Mouse (Mus musculus): ENCODE data around the gene Pon3. TPM values are rescaled to one million over a fixed set of nuclear protein-coding genes. Genes with fewer than 3 reads are reported as not detected.
"Not testable (repeated sequence)": the region's sequence is repeated elsewhere in the genome, so short reads cannot be mapped to it uniquely, and the experiment has no call there.

Gene Pon3
- total and polyA plus RNA-seq, 3 experiments: 1.9 to 75.7 (median 48.5) TPM

DNA sequence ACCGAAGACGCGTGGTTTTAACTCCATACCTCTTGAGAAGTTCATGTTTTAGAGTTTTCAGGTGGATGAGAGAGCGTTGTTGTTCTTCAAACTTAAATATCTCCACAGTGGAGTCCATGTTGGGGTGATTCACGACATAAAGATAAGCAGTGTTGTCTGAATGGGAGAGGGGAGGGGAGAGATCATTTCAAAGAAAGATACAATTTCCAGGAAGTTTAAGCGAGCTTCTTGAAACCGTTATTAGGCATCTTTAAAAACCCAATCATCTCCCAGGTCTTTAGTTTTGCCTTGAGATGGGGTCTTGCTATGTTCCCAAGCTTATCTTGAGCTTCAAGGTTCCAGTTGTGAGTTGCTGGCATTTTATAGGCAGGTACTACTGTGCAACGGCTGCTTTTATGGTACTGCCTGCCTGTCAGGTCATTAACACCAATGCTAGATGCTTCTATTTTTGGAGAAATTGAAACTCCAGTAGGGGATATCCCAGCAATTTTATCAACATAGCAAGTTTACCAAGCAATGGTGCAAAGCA is 19.2 kb downstream of the Pon3 start:
- DNase-seq (ENCODE audit: low spot score): peak; percentile 60
- no peaks in the 10 kb centered on the region for H3K27me3 ChIP-seq (ENCODE audit: insufficient read depth, low read length)
- H3K9me3 ChIP-seq (replicated peaks): no peaks in the 10 kb centered on the region
- ATAC-seq (ENCODE audit: extremely low read depth, insufficient number of reproducible peaks, low FRiP score, poor library complexity, severe bottlenecking): peak; percentile 82
- H3K36me3 ChIP-seq (replicated peaks): peaks cover 33% of the 10 kb centered on the region
- H3K4me3 ChIP-seq (ENCODE audit: low read depth, low read length): peak overlapping the region; percentile 66
- H3K4me1 ChIP-seq (ENCODE audit: insufficient read depth, low read depth, low read length): peaks cover 39% of the 10 kb centered on the region
- TF ChIP-seq GATA1 (IDR thresholded peaks at IDR 0.05; ENCODE audit: borderline replicate concordance, low read length) (no peak), TAL1 (conservative IDR thresholded peaks at IDR 0.05; ENCODE audit: low read depth, low read length) (0 out of 2 replicates have a peak, but pooled peaks have one; percentile 17)

DNA sequence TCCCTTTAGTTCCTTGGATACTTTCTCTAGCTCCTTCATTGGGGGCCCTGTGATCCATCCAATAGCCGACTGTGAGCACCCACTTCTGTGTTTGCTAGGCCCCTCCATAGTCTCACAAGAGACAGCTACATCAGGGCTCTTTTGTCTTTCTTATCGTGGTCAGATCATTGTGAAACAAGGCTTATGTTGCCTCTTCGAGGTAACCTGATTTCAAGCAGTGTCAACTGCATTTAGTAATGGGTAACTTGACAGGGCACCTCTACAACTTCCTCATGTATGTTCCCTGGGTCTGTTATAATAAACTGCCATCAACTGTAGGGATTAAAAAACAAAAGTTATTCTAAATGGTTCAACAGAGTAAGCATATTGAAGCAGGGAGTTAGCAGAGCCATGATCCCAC is 21.5 kb downstream of the Pon3 start:
- no peaks in the 10 kb centered on the region for H3K27me3 ChIP-seq (ENCODE audit: insufficient read depth, low read length)
- peaks cover 39% of the 10 kb centered on the region for H3K4me1 ChIP-seq (ENCODE audit: insufficient read depth, low read depth, low read length)
- ATAC-seq (ENCODE audit: extremely low read depth, insufficient number of reproducible peaks, low FRiP score, poor library complexity, severe bottlenecking) (no peak), DNase-seq (ENCODE audit: low spot score) (no peak)
- no peak overlapping the region for H3K4me3 ChIP-seq (ENCODE audit: low read depth, low read length)
- H3K9me3 ChIP-seq (replicated peaks): no peaks in the 10 kb centered on the region
- peaks cover 36% of the 10 kb centered on the region for H3K36me3 ChIP-seq (replicated peaks)
- TF ChIP-seq TAL1 (conservative IDR thresholded peaks at IDR 0.05; ENCODE audit: low read depth, low read length) (no peak), CTCF (IDR thresholded peaks at IDR 0.05; ENCODE audit: low read depth, low read length) (no peak), GATA1 (IDR thresholded peaks at IDR 0.05; ENCODE audit: borderline replicate concordance, low read length) (no peak), GATA2 (IDR thresholded peaks at IDR 0.05; ENCODE audit: borderline replicate concordance, low read depth, low read length) (no peak), POLR2AphosphoS5 (IDR thresholded peaks at IDR 0.05; ENCODE audit: insufficient replicate concordance, low read depth, low read length) (no peak)

DNA sequence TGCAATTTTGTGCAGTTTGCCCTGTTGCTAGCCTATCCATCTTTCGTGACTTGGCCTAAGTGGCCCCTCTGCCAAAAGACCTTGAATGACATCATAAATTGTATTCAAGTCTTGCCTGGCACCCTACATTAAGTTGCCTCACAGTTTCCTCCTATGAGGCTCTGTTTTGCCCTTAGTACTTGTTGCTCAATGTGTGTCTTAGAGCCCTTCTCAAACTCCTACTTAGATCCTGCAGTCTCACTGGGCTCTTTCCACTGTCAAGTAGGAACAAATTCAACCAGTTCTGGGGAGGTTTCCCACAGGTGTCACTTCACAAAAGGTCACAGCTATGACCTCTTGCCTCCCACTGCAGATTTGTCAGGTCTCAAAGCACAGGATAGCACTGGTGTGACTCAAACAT is 22.3 kb downstream of the Pon3 start:
- Histone ChIP-seq H3K27me3 (ENCODE audit: insufficient read depth, low read length) (no peaks in the 10 kb centered on the region), H3K9me3 (replicated peaks) (no peaks in the 10 kb centered on the region), H3K4me1 (ENCODE audit: insufficient read depth, low read depth, low read length) (peaks cover 32% of the 10 kb centered on the region), H3K4me3 (ENCODE audit: low read depth, low read length) (no peak overlapping the region), H3K36me3 (replicated peaks) (peaks cover 33% of the 10 kb centered on the region)
- DNase-seq (ENCODE audit: low spot score): no peak
- TF ChIP-seq POLR2AphosphoS5 (IDR thresholded peaks at IDR 0.05; ENCODE audit: insufficient replicate concordance, low read depth, low read length): no peak
- TF ChIP-seq CTCF (IDR thresholded peaks at IDR 0.05; ENCODE audit: low read depth, low read length): no peak
- TF ChIP-seq GATA1 (IDR thresholded peaks at IDR 0.05; ENCODE audit: borderline replicate concordance, low read length): no peak
- no peak for TF ChIP-seq GATA2 (IDR thresholded peaks at IDR 0.05; ENCODE audit: borderline replicate concordance, low read depth, low read length)
- TF ChIP-seq TAL1 (conservative IDR thresholded peaks at IDR 0.05; ENCODE audit: low read depth, low read length): no peak
- ATAC-seq (ENCODE audit: extremely low read depth, insufficient number of reproducible peaks, low FRiP score, poor library complexity, severe bottlenecking): no peak

DNA sequence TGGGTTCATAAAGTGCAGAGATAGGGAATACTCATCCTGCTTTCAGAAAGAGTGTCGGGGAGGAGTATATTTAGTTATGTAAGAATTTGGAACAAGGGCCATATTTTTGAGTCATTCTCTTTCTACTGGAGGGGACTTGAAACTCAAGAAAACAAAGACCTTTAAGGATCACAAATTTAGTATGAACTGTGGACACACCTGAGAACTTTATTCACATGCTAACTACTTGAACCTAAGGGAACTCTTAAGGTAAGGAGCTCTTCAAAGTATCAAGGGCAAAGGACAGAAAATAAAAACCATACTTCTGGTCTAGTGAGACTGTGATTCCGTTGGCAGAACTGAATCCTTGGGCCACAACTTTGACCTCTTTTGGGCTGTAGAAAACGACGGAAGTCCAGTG is 24.1 kb downstream of the Pon3 start:
- H3K9me3 ChIP-seq (replicated peaks): no peaks in the 10 kb centered on the region
- peaks cover 17% of the 10 kb centered on the region for H3K4me1 ChIP-seq (ENCODE audit: insufficient read depth, low read depth, low read length)
- no peak for TF ChIP-seq POLR2AphosphoS5 (IDR thresholded peaks at IDR 0.05; ENCODE audit: insufficient replicate concordance, low read depth, low read length)
- ATAC-seq (ENCODE audit: extremely low read depth, insufficient number of reproducible peaks, low FRiP score, poor library complexity, severe bottlenecking) (no peak), DNase-seq (ENCODE audit: low spot score) (no peak)
- H3K27me3 ChIP-seq (ENCODE audit: insufficient read depth, low read length): no peaks in the 10 kb centered on the region
- no peak overlapping the region for H3K4me3 ChIP-seq (ENCODE audit: low read depth, low read length)
- H3K36me3 ChIP-seq (replicated peaks): peaks cover 38% of the 10 kb centered on the region

DNA sequence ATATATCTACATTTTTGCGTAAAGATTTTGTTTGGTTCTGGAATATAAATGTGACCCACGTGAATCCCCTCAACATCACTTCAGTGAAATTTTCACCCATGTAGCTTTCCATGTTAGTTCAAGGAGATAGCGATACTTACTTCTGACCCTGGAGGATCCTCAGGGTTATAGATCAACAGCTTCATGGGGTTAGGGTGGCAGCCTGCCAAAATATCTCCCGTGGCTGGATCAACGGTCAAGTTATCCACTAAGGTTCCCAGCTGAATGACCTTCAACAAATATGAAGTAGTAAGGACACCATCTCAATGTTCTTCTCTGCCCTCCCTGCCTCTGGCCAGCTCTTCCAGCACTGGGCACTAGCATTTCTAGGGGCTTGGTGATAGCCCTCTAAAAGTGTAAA is 25.8 kb downstream of the Pon3 start:
- ATAC-seq (ENCODE audit: extremely low read depth, insufficient number of reproducible peaks, low FRiP score, poor library complexity, severe bottlenecking) (no peak), DNase-seq (ENCODE audit: low spot score) (no peak)
- Histone ChIP-seq H3K4me1 (ENCODE audit: insufficient read depth, low read depth, low read length) (peaks cover 9% of the 10 kb centered on the region), H3K36me3 (replicated peaks) (peaks cover 38% of the 10 kb centered on the region), H3K9me3 (replicated peaks) (no peaks in the 10 kb centered on the region), H3K4me3 (ENCODE audit: low read depth, low read length) (no peak overlapping the region), H3K27me3 (ENCODE audit: insufficient read depth, low read length) (no peaks in the 10 kb centered on the region)
- TF ChIP-seq CTCF (IDR thresholded peaks at IDR 0.05; ENCODE audit: low read depth, low read length) (no peak), GATA2 (IDR thresholded peaks at IDR 0.05; ENCODE audit: borderline replicate concordance, low read depth, low read length) (no peak), GATA1 (IDR thresholded peaks at IDR 0.05; ENCODE audit: borderline replicate concordance, low read length) (no peak)

DNA sequence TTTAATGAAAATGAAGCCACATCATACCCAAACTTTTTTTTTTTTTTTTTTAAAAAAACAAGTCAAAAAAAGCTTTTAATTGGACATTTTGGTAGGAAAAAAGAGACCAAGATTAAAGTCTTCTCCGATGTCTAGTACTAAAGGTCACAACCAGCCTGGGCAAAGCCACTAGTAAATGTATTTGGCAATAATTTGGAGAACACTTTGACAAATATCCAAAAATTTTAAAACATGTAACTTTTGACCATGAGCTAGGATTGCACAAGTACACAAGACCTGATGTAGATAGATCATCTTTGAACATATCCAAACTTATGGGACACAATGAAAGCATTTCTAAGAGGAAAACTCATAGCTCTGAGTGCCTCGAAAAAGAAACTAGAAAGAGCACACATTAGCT is 32.5 kb downstream of the Pon3 start:
- H3K4me3 ChIP-seq (ENCODE audit: low read depth, low read length); H3K9me3 ChIP-seq (replicated peaks); DNase-seq (ENCODE audit: low spot score); H3K27me3 ChIP-seq (ENCODE audit: insufficient read depth, low read length); ATAC-seq (ENCODE audit: extremely low read depth, insufficient number of reproducible peaks, low FRiP score, poor library complexity, severe bottlenecking); H3K4me1 ChIP-seq (ENCODE audit: insufficient read depth, low read depth, low read length): not testable (repeated sequence)
- peaks cover 28% of the 10 kb centered on the region for H3K36me3 ChIP-seq (replicated peaks)

DNA sequence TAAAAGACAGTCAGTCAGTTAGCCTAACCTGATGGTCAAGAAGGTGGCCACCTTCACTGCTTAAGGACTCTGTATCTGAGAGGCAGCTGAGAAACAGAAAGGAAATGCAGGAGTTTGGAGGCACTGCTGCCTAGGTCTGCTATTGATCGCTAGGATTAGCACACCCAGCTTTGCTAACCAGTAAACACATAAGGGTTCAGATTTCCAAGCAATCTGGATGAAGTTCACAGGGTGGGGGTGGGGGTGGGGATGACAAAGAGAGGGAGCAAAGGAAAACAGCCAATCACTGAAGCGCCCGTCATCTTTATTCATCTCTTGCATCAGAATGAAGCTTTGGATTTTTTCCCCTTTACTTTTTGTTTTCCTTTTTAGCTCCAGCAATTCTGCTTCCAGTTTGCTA is 34.0 kb downstream of the Pon3 start:
- no peak for ATAC-seq (ENCODE audit: extremely low read depth, insufficient number of reproducible peaks, low FRiP score, poor library complexity, severe bottlenecking)
- no peaks in the 10 kb centered on the region for H3K9me3 ChIP-seq (replicated peaks)
- H3K36me3 ChIP-seq (replicated peaks): peaks cover 28% of the 10 kb centered on the region
- no peaks in the 10 kb centered on the region for H3K4me1 ChIP-seq (ENCODE audit: insufficient read depth, low read depth, low read length)
- TF ChIP-seq TAL1 (conservative IDR thresholded peaks at IDR 0.05; ENCODE audit: low read depth, low read length) (no peak), GATA2 (IDR thresholded peaks at IDR 0.05; ENCODE audit: borderline replicate concordance, low read depth, low read length) (no peak), POLR2AphosphoS5 (IDR thresholded peaks at IDR 0.05; ENCODE audit: insufficient replicate concordance, low read depth, low read length) (no peak), CTCF (IDR thresholded peaks at IDR 0.05; ENCODE audit: low read depth, low read length) (no peak), GATA1 (IDR thresholded peaks at IDR 0.05; ENCODE audit: borderline replicate concordance, low read length) (no peak)
- no peak for DNase-seq (ENCODE audit: low spot score)
- H3K4me3 ChIP-seq (ENCODE audit: low read depth, low read length): no peak overlapping the region
- no peaks in the 10 kb centered on the region for H3K27me3 ChIP-seq (ENCODE audit: insufficient read depth, low read length)
